Mouse (Mus musculus) spleen, adult 2 months (tissue): ENCODE data around the gene Limd1. TPM values are rescaled to one million over a fixed set of nuclear protein-coding genes. Genes with fewer than 3 reads are reported as not detected.

ENCODE experiments used
- DNase-seq, 2 experiments: peaks; one replicate each; pipeline versions ENCODE4 v3.0.0 to v3.0.0-alpha.2; 2012 to 2021; ENCODE audit warnings: low spot score in 2 of 2, low read depth in 1 of 2
- H3K27ac ChIP-seq: fragments of 200-500 bp; 2 replicates; pipeline ENCODE4 v1.5.1; 2012; ENCODE audit warnings: low read length, inconsistent platforms; ENCODE audit not compliant: insufficient read depth
- H3K27me3 ChIP-seq: fragments of 200-500 bp; 2 replicates; pipeline ENCODE4 v1.6.1; 2012; ENCODE audit warnings: mild to moderate bottlenecking, moderate library complexity, low read length, inconsistent platforms; ENCODE audit not compliant: control insufficient read depth, insufficient read depth
- H3K36me3 ChIP-seq: fragments of 200-500 bp; 2 replicates; pipeline ENCODE4 v1.6.1; 2012; ENCODE audit warnings: mild to moderate bottlenecking, low read length, inconsistent platforms; ENCODE audit not compliant: control insufficient read depth, insufficient read depth
- H3K4me1 ChIP-seq: fragments of 200-500 bp; 2 replicates; pipeline ENCODE4 v1.6.1; 2011; ENCODE audit warnings: inconsistent platforms; ENCODE audit not compliant: control insufficient read depth, insufficient read depth, insufficient read length
- H3K4me3 ChIP-seq: fragments of 200-500 bp; 2 replicates; pipeline ENCODE4 v1.5.1; 2011; ENCODE audit warnings: mild to moderate bottlenecking, inconsistent platforms; ENCODE audit not compliant: insufficient read depth, insufficient read length; ENCODE audit errors: extremely low read depth
- CTCF ChIP-seq: fragments of 200-500 bp; IDR thresholded peaks from 2 replicates; pipeline ENCODE4 v1.5.1; 2011; ENCODE audit warnings: mild to moderate bottlenecking, inconsistent platforms; ENCODE audit not compliant: insufficient read depth, insufficient read length, insufficient replicate concordance; ENCODE audit errors: extremely low read depth
- POLR2A ChIP-seq: fragments of 200-500 bp; IDR thresholded peaks from 2 replicates; pipeline ENCODE4 v1.6.1; 2011; ENCODE audit warnings: low read depth, low read length, inconsistent platforms
- whole genome bisulfite sequencing: fragments of 180-500 bp; shearing (Covaris S2); methylation state at CpG from one replicate; pipeline ENCODE4 v1.1.7; 2018; 5-methylcytosine and 5-hydroxymethylcytosine counted together
- polyA plus RNA-seq: library from polyadenylated mRNA; depleted of rRNA; stranded (reverse); fragments of >200 nt; gene quantifications from 2 replicates; pipeline ENCODE4 v1.2.3, GENCODE M21; 2012

The Limd1 gene
- polyA plus RNA-seq, 1 experiment = 45.1 TPM

DNA sequence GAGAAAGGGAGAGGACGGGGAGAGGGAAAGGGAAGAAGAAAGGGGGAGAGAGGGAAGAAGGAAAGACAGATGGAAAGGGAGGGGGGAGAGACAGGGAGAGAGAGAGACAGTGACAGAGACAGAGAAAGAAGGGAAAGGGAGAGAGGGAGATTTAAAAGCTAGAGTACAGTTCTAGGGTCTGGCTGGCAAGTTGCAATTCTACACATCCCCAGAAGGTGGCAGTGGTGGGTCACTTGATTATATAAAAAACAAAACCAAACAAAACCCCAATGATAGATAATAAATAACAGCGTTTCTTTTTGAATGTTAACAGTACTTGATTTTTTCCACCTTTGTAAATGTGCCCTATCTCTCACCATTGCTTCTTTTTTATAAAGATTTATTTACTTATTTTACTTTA is 28.3 kb upstream of the Limd1 start:
- H3K27me3 ChIP-seq = no peaks in the 10 kb centered on the region
- H3K4me1 ChIP-seq = no peaks in the 10 kb centered on the region
- H3K4me3 ChIP-seq = no peak overlapping the region
- peak; percentile 54; the same call in 1 of the 2 replicates for TF ChIP-seq CTCF
- no peak for TF ChIP-seq POLR2A
- no peak overlapping the region for H3K27ac ChIP-seq
- 45% methylated on average over 2 of the region's 2 CpGs for WGBS
- H3K36me3 ChIP-seq = peaks cover 2% of the 10 kb centered on the region; the same call in 1 of the 2 replicates
- peak; percentile 11 to 51 for DNase-seq

DNA sequence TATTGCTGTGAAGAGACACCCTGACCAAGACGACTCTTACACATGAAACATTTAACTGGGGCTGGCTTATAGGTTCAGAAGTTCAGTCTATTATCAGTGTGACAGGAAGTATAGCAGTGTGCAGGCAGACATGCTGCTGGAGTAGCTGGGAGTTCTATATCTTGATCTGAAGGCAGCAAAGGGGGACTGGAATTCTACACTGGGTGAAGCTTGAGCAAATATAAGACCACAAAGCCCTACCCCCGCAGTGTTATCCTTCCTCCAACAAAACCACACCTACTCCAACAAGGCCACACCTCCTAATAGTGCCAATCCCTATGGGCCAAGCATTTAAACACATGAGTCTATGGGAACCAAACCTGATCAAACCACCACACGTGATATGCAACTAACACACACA is 26.7 kb upstream of the Limd1 start:
- TF ChIP-seq CTCF (no peak), POLR2A (no peak)
- H3K4me1 ChIP-seq = no peaks in the 10 kb centered on the region
- DNase-seq = no peak
- no peaks in the 10 kb centered on the region for H3K27me3 ChIP-seq
- H3K36me3 ChIP-seq = peaks cover 2% of the 10 kb centered on the region; the same call in 1 of the 2 replicates
- no peak overlapping the region for H3K27ac ChIP-seq
- WGBS = 78% methylated on average over 3 of the region's 3 CpGs
- no peak overlapping the region for H3K4me3 ChIP-seq

DNA sequence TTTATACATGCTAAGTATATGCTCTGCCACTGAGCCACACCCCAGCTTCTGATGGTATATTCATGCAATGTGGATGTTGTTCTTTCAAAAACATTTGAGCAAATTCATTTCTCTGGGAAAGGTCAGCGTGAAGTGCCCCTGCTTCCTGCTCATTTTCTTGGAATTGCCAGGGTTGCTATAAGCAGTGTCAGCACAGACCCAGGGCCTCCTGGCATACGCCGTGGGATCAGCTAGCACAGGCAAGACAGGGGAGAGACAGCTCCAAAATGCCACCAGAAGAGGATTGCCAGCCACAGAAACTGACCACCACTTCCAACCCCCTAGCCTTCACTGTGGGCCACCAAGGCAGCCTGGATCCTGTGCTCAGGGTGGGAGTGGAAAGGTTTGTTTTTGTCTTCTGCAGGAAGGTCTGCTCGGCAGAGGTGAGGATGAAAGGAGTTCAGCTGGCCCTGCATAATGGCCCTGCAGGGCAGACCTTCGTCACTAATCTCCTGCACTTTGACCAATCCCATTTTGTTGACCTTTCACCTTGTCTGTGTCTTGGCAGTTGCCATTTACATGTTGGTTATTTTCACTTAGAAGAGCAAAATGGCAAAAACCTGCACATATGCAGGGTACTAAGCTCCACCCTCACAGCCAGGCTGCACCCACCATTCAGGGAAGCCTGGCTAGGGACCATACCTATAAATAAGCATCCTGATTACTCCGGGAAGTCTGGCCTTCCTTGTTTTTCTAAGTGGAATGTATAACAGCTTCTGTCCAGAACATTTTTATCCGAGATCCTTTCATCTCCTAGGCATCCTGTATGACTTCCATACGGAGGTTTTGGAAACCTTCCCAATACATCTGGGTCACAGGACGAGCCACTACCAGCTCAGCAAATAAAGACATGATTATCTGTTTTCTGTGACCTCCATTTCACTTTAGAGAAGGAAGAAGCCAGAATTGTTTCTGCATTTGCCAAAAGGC is 21.6 kb upstream of the Limd1 start:
- 86% methylated on average over 9 of the region's 9 CpGs for WGBS
- DNase-seq = no peak
- H3K4me1 ChIP-seq = no peaks in the 10 kb centered on the region
- H3K27ac ChIP-seq = no peak overlapping the region
- H3K36me3 ChIP-seq = peaks cover 4% of the 10 kb centered on the region; the same call in 1 of the 2 replicates
- no peak overlapping the region for H3K4me3 ChIP-seq
- no peaks in the 10 kb centered on the region for H3K27me3 ChIP-seq
- TF ChIP-seq POLR2A (no peak), CTCF (no peak)

DNA sequence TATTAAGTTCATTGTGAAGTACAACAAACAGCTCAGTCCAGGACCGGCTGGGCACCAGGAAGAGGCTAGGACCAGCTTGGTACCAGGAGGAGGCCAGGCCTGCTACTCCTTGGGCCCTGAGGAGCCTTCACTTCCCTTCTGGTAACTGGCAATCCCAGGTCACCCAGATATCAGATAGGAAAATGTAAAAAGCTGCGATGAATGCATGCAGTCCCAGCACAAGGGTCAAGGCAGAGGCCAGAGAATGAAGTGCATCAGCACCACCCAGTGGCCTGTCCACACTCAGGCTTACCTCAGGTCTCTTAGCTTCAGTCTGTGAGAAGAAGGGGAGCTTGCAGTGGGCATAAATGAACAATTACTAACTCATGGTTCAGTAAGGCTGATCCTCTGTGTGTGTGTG is 20.9 kb upstream of the Limd1 start:
- no peak overlapping the region for H3K27ac ChIP-seq
- 85% methylated on average over 2 of the region's 2 CpGs for WGBS
- H3K36me3 ChIP-seq = peaks cover 4% of the 10 kb centered on the region; the same call in 1 of the 2 replicates
- no peaks in the 10 kb centered on the region for H3K4me1 ChIP-seq
- no peaks in the 10 kb centered on the region for H3K27me3 ChIP-seq
- no peak for DNase-seq
- no peak overlapping the region for H3K4me3 ChIP-seq
- TF ChIP-seq POLR2A = no peak
- no peak for TF ChIP-seq CTCF

DNA sequence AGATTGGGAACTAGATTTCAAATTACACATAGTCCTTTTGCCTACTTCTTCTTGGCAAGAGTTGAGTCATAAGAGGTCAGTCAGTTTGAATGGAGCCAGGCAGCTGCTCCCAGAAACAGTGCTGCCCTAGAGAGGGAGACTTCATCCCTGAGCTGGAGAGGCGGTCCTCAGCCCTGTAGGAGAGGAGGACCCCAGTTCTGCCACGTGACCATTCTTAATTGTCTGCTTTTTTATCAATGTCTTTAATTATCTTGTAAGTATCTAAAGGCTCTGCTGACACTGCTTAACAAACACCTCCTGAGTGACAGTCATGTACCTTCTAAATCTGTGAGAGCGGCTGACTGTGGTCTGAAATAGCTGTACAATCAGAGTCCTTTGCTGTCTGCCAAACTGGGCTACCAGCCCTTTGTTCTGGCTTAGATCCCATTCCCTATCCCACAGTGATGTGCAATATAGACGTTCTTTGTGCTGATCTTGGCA is 11.3 kb upstream of the Limd1 start:
- WGBS = 88% methylated on average over 4 of the region's 4 CpGs
- TF ChIP-seq CTCF (no peak), POLR2A (no peak)
- DNase-seq = no peak

DNA sequence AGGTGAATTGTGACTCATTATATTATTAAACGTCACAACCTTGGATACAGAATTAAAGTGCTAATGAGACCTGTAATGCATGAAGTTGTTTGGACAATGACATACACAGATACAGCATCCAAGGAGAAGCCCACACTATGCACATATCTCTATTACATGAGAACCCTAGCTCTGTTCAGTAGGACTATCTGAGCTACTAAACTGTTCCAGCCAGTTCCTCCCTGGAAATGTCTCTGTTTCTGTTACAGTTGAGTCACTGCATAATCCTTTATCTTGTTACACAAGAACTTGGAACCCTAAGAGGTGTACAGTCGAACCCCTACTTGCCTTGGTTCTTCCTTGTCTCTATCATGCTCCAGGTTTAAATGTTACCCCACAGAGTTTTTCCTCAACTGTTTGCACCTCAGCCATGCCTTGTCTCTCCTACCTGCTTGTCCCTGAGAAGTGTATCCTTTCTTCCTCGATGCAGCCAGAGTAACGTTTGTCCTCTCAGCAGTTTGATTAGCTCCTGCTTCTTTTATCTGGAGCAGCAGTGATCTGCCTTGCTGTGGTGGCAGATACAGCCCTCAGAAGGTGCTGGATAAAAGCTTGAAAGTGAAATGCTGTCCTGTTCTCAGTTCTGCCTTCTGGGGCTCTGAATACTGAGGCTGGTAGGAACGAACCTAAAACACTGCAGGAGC is 10.0 kb upstream of the Limd1 start:
- no peaks in the 10 kb centered on the region for H3K27me3 ChIP-seq
- DNase-seq = no peak
- 73% methylated on average over 5 of the region's 5 CpGs for WGBS
- no peaks in the 10 kb centered on the region for H3K4me1 ChIP-seq
- no peak for TF ChIP-seq POLR2A
- TF ChIP-seq CTCF = no peak
- no peak overlapping the region for H3K27ac ChIP-seq
- no peak overlapping the region for H3K4me3 ChIP-seq
- no peaks in the 10 kb centered on the region for H3K36me3 ChIP-seq

More for the DNA sequence above, 11.3 kb upstream of the Limd1 start:
- no peak overlapping the region for H3K4me3 ChIP-seq
- H3K4me1 ChIP-seq = no peaks in the 10 kb centered on the region
- no peaks in the 10 kb centered on the region for H3K36me3 ChIP-seq
- no peak overlapping the region for H3K27ac ChIP-seq
- H3K27me3 ChIP-seq = no peaks in the 10 kb centered on the region

DNA sequence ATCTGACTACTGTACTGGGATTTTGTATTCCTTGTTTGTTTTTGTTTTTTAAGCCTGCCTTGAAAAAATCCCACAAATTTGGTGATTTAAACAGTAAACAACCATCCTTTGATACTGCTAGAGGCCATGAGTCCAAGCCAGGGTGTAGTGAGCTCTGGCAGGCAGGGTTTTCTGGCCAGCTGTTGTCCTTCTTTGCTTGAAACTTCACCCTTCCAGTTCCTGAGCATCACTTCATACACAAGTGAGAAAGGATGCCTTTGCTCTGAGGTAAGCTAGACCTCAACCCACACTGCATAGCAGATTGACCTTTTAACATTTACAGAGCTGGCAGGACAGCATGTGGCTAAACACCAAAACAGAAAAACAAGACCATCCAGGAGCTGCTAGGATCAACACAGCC is 9.4 kb upstream of the Limd1 start:
- DNase-seq = no peak
- Histone ChIP-seq H3K4me1 (no peaks in the 10 kb centered on the region), H3K4me3 (no peak overlapping the region), H3K36me3 (no peaks in the 10 kb centered on the region), H3K27me3 (no peaks in the 10 kb centered on the region), H3K27ac (no peak overlapping the region)
- TF ChIP-seq CTCF = no peak
- no peak for TF ChIP-seq POLR2A
